Mouse (Mus musculus) testis, adult 2 months (tissue): ENCODE measurements around the gene Hspb3.

ENCODE experiments used
- CTCF ChIP-seq: fragments of 200-500 bp; IDR thresholded peaks from 2 replicates; pipeline ENCODE4 v1.5.1; 2012; ENCODE audit warnings: low read depth, mild to moderate bottlenecking, inconsistent platforms, low read length, moderate library complexity; ENCODE audit not compliant: control insufficient read depth, insufficient read depth, insufficient replicate concordance
- POLR2A ChIP-seq: fragments of 200-500 bp; IDR thresholded peaks from 2 replicates; pipeline ENCODE4 v1.6.1; 2012; ENCODE audit warnings: low read depth, mild to moderate bottlenecking, inconsistent platforms, low read length, moderate library complexity; ENCODE audit not compliant: control insufficient read depth

DNA sequence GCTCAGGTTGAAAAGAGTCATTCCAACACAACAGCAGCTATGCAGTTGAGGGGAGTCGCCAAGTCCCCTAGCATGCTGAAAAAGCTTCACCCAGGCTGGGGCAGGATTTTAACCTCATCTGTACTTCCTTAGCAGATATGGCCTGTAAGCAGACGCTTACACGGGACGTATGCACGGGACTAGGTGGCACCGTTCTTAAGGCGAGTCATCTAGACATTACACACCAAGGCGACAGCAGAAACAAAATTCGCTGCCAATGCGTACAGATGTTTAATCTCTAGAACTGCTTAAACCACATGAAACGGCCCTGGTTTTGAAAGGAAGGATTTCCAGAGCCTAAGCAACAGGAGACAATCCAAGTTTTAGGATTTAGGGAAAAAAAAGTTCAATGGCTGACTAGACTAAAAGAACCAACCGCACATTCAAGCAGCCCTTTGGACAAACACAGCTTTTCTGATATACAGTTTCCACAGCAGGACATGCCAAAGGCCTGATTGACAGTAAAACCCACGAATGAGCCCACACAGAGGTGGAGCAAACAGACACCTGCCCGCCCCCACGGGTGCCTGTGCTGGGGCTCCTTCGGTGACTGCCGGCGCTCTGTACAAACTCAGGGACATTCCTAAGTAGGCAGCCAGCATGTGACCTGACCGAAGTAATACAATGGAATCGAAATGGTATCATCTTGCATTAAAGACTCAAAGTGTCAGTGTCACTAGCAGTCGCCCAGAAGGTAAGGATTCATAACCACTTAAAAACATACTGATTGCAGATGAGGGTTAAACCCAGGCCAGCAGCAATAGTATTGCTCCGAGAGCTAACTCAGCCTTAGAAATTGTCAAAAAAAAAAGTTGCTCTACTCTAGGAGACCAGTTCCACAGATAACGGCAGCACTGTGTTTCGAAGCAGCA, 48.6 kb downstream of the Hspb3 start:
- no peak for TF ChIP-seq CTCF
- TF ChIP-seq POLR2A = no peak
